Mouse (Mus musculus) telencephalon, adult 2 months (tissue): ENCODE data around the gene Vldlr.
A peak's percentile ranks its signal among the peaks of the same experiment; 100 is the strongest.

ENCODE experiments used
- DNase-seq: peaks from one replicate; pipeline ENCODE4 v3.0.0-alpha.2; 2011; ENCODE audit warnings: low read depth, low spot score

The Vldlr gene

GRCm38 (mm10) chr19:27216318-27216717 is at the start of gene Vldlr:
Vldlr (plus strand) TSS chr19:27216484.
- peak; percentile 63 for DNase-seq

GRCm38 (mm10) chr19:27167601-27168319 is 48.5 kb upstream of the Vldlr start:
- DNase-seq = no peak

- no peak for DNase-seq
These were observed 42.4 kb upstream of the Vldlr start for GRCm38 (mm10) chr19:27173836-27174235.

GRCm38 (mm10) chr19:27175617-27176016 is 40.7 kb upstream of the Vldlr start:
- no peak for DNase-seq

DNA sequence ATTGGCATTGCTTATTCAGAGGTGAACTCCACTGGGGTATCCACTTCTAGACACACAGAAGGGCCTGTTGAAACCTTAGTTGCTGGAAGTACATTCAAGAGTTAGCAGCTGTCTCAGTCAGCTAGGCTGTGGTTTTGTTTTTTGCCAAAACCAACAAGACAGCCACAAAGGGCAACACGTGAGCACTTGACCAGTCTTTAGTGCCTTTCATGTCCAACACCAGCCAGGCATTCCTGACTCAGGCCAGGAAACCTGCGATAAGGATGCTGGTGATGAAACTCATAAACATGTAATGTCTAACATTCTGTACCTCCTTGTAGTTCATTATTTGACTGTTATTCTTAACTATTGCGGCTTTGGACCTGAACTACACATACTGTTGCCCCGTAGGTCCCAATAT is 39.7 kb upstream of the Vldlr start:
- no peak for DNase-seq

GRCm38 (mm10) chr19:27178195-27178807 is 38.0 kb upstream of the Vldlr start:
- DNase-seq = no peak

GRCm38 (mm10) chr19:27180351-27181122 is 35.7 kb upstream of the Vldlr start:
- no peak for DNase-seq

DNA sequence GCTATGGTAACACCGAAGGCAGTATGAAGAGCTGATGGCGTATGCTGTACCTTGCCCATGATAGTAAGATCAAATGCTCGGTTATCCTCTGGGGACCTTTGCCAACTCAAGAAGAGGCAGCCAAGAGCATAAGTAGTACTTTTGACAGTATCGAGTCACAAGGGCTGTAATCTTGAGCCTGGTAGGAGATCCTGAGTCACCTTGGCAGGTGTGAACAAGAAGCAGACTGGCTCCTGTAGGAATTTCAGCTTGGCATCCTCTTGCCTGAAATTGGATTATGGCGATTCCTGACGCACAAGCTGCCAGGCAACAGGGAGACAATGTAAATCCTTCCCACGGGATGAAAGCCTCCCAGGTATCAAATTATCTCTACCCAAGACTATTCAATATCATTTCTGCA is 32.8 kb upstream of the Vldlr start:
- DNase-seq = no peak

GRCm38 (mm10) chr19:27203711-27204238 is 12.5 kb upstream of the Vldlr start:
- DNase-seq = peak; percentile 18

DNA sequence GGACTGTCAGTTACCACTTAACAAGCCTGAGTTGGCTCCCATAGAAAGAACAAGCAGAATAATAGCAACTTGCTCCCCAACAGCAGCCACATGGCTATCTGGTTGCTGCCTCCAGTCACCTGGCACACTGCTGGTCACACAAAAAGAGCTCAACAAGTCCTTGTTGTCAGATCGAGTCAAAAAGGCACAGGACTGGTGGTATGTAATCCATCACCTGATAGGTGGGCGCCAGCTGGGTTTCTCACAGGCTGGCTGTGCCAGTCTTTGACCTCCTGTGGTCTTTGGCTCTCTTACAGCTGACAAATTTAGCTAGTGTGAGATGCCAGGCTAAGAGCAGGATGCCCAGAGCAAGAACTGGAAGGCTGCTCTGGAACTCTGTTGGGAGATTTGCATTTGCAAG is 5.3 kb upstream of the Vldlr start:
- DNase-seq = no peak

- no peak for DNase-seq
These were observed 688 bp upstream of the Vldlr start for GRCm38 (mm10) chr19:27215596-27215995.

DNA sequence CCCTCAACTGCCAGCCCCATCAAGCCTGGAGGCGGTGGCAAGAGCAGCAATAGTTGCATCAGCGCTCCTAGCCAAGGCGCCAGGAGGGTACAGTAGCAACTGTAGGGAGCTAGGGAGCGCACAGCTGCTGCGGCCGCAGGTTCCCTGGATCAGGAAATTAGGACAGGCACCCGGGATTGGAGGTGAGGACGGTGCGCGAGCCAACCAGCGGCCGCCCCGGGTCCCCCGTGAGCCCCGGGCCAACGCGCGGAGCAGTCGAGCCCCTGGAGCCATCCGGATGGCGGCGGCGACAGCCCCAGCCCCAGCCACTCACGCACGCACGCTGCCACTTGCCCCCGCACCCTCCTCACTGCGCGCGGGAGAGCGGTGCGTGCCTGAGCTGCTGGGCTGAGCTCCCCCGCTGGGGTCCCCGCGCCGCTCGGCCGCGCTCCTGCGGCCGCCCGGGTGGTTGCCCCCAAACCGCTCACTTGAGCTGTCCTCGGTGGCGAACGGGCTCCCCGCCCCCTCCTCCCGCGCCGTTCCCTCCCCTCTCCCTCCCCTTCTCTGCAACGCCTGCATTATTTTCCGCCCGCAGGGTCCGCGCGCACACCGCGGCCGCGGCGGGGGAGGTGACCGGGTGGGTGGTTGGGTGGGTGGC is 601 bp downstream of the Vldlr start:
- peak; percentile 58 for DNase-seq

- DNase-seq = peak; percentile 50
These were observed 1.2 kb downstream of the Vldlr start for GRCm38 (mm10) chr19:27217404-27217940.

- peak; percentile 26 for DNase-seq
These were observed 1.7 kb downstream of the Vldlr start for GRCm38 (mm10) chr19:27217941-27218411.

GRCm38 (mm10) chr19:27218561-27219262 is 2.4 kb downstream of the Vldlr start:
- peak; percentile 79 for DNase-seq

DNA sequence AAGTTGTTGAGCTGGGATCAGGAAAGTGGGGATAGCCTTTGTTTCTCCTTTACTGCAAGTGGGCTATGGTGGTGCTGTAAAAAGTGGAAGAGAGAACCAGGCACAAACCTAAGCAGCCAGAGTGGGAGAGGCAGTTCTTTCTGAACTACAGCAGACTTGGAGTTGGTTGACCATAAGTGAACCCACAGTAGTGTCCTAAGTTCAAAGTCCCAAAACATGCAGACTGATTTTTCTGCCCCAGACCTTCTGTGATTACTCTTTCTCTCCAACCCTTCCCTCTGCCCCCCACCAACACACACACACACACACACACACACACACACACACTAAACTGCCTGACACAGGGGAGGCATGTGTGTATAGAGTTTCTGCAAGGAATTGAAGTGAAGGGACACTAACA is 3.3 kb downstream of the Vldlr start:
- DNase-seq = no peak

- no peak for DNase-seq
These were observed 6.8 kb downstream of the Vldlr start for GRCm38 (mm10) chr19:27223046-27223445.

DNA sequence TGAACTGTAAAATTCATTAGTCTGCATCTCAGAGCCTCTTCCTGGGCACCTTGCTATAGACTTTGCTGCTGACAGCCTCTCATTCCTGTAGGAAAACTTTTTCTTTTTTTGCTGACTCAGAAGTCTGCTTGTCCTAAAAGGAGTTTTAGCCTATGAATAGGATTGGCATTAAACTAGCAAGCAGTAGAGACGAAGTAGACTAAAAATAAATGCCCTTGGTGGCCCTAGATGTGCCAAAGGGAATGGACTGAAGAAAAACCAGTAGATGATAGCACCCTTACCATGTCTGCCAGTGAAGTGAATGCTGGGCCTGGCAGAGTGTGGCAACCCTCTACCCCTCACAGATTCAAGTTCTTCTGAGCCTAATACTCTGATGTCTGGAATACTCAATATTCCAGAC is 8.1 kb downstream of the Vldlr start:
- DNase-seq = no peak

DNA sequence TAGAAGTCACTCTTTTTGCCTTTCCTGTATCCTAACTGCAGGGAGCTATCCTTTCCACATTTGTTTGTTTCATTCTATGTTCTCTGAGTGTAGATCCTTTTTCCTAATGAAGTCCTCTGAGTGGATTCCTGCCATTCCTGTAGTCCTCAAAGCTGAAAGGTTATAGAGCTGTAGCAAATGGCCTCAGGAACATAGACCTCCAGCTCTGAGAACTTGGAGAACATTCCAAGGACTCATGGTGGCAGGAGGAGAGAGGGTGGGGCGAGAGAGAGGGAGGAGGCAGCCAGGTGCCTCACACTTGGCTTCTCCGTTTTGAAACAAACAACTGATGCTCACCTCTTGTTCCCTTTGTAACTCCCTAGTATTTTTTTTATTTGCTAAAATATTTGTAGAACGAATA is 10.3 kb downstream of the Vldlr start:
- DNase-seq = no peak

DNA sequence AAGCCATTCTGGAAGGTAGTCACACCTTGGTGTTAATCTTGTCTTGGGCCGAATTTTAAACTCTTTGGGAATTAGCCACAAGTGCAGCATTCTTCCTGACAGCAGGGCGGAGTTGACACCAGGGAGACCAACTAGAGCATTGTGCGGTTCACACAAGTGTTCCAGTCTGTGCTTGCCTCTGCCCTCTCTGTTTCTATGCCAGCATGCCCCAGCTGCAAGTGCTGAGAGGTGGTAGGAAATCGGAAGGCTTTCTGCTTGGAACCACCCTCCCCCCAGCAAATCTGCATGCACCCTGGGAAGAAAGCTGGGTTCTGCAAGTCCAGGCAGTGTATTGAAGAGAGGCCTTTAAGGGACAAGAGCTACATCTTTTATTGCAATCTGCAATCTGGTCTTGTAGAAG is 10.8 kb downstream of the Vldlr start:
- peak; percentile 67 for DNase-seq

GRCm38 (mm10) chr19:27228254-27228653 is 12.0 kb downstream of the Vldlr start:
- no peak for DNase-seq
